Mouse (Mus musculus): ENCODE results near the gene Dag1. TPM values are rescaled to one million over a fixed set of nuclear protein-coding genes. Genes with fewer than 3 reads are reported as not detected.

The Dag1 gene
- 48.3 TPM for polyA plus RNA-seq (2014; fragmentation: Illumina TruSeq; extraction: RNeasy Lipid Tissue Mini Kit (QIAGEN cat#74804); ENCODE audit: insufficient read depth, low read depth, low replicate concordance)

DNA sequence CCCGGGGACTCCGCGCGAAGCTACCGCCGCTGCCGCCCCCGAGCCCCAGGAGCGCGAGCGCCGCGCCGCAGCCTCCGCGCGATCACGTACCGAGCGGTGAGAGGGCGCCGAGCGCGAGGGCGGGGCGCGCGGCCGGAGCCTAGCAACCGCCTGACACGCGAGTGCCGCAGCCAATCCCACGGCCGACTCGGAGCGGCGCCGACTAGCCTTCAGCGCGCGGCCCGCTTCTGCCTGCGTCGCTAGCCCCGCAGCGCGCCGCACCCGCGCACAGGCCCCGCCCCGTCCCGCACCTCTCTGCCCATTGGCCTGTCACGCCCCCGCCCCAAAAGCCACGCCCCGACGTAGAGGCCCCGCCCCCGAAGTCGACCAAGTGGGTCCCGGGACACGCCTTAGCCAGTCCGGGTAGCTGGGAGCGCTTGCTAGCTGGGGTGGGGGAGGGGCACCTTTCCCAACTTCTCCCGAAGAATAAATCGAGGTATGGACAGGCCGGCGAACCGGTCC lies at the start of gene Dag1:
TSS of gene Dag1 (minus strand) at position 269 of the 501 bp plus-strand sequence.

DNA sequence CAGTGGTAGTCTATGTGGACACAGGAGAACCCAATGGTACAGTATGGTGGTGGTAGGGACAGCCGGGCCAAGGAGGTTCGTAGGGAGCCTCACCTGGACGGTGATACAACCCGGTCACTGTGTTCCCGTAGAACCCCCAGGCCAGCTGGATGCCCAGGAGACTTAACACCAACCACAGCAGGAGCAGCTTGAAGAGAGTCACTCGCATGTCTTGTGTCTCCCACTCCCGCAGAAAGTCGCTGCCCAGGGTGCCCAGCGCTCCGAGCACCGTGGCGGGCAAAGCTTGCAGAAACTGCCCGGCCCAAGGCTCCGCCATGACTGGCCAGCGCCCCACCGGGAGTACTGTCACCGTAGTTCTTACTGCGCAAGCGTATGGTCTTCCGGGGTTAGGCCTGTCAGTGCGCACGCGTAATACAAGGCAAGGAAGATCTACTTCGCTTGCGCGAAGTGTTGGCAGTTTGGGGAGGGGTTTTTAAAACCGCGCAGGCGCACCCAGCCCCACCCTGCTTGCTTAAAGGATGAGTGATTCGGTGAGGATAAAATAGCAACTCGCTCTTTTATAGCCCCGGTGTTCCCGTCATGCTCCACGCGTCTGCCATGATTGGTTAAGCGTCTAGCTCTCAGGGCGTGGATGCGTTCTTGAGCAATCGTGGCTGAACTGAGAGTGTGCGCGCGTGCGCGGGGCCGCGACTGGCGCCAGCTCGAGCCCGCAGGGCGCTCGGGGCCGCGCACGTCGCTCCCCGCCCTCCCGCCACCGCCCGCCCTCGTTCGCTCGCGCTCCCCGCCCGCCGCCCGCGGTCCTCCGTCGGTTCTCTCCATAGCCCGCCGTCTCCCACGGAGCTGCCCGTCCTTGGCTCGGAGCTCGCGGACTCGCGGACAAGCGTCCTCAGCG lies 42.1 kb upstream of the Dag1 start, which contains the start of the genes Rhoa and Tcta:
TSS of gene Rhoa (plus strand) at position 501 of the 892 bp plus-strand sequence.
TSS of gene Tcta (minus strand) at position 532 of the 892 bp plus-strand sequence.

DNA sequence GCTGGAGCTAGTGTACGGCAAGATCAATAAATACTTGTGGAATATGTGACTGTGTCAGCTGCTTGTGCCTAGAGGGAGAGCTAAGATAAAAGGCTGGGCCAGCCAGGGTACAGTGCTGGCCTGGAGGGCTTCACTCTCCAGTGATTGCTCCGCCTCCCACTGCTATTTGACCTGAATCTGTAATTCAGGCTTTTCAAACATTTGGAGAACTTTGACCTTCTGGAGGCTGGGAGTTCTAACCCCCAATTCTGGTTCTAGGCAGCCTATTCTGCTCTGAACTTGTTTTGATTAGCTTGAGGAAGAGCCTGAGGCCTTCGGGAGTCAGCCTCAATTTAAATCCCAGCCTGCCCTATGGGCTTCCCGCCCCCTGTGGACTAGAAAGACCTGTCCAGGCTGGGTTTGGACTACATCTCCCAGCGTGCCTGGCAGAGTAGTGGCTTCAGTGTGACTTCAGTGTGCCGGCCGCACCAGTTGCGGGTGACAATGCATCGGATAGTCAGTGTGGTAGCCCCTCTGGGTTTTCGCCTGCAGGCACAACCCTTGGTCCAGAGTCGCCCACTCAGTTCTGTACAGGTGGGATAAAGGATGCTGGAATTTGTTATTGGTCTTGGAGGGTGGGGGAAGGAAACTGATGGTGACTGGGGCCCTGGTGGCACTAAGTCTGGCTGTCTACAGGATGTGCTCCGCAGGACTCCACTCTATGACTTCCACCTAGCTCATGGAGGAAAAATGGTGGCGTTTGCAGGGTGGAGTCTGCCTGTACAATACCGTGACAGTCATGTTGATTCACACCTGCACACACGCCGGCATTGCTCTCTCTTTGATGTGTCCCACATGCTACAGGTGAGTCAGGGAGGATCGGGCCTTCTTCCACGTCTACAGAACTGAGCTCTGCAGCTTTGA lies 32.9 kb upstream of the Dag1 start, which contains the start of gene Amt:
TSS of gene Amt (plus strand) at position 401 of the 903 bp plus-strand sequence.

DNA sequence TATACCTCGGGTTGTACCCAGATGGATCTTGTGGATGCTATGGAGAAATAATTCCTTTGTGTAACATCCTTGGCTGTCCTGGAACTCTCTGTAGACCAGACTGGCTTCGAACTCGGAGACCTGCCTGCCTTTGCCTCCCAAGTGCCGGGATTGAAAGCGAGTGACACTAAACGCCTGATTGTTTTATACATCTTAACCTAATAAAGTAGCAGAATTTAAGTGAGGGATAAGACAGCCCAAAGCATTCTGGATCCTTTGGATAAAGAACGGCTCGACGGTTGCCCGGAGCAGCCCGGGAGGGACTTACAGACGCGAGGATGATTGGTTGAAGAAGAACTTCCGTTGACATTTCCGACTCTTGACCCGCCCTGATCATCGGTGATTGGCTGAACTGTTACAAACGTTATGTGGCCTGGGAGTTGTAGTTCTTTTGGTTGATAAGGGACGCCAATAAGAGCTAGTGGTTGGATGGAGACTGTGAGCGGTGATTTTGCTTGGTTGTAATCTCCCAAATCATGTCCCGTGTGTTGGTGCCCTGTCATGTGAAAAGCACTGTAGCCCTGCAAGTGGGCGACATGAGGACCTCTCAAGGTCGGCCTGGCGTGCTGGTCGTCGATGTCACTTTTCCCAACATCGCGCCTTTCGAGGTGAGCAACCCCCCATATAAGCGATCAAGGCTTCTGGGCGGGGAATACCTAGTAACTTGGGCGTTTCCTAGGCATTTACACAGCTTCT lies 26.4 kb upstream of the Dag1 start, which contains the start of gene Nicn1:
TSS of gene Nicn1 (plus strand) at position 414 of the 735 bp plus-strand sequence.

DNA sequence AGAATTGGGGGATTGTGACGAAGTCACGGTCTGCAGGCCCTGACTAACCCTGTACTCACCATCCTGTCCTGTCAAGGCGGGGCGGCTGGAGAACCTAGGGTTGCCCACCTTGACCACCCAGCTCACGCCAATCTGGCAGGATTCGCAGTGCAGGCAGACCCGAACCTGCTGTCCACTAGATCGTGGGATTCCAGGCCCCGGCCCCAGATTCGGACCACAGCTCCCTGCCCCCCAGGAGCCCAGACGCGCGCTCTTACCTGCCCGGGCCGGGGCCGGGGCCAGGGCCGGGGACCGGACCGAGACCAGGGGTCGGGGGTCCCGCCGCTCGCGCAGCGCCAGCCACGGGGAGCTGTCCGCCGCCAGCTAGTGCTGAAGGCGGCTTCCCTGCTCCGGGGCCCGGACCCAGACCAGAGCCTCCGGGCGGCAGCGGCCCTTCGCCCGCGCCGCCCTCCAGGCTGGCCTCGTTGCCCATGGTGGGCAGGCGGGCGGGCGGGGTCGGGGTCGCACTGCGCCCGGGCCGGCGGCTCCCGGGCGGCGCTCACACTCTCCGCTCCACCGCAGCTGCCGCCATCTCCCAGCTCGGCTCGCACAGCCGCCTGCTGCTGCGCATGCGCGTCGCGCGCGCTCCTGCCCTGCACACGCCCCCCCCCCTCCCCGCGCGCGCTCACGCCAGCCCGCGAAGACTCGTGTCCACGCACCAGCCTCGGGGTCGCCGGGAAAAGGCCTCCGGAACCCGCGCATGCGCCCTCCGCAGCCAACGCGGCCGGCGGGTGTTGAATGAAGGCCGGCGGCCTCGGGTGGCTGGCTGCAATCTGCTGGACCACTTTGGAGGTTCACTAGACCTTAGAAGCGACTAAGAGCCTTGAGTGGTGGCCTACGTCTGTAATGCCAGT lies 73.7 kb downstream of the Dag1 start, which contains the start of gene Bsn:
TSS of gene Bsn (minus strand) at position 598 of the 893 bp plus-strand sequence.

Other genes with a start within 250 kb of the Dag1 start
- gene Gmppb, start 214.7 kb downstream of the Dag1 start, polyA plus RNA-seq (2014; fragmentation: Illumina TruSeq; extraction: RNeasy Lipid Tissue Mini Kit (QIAGEN cat#74804); ENCODE audit: insufficient read depth, low read depth, low replicate concordance) = 29.0 TPM
- 0.90 TPM for gene Amigo3, start 210.8 kb downstream of the Dag1 start, polyA plus RNA-seq (2014; fragmentation: Illumina TruSeq; extraction: RNeasy Lipid Tissue Mini Kit (QIAGEN cat#74804); ENCODE audit: insufficient read depth, low read depth, low replicate concordance)
- gene Mst1, start 183.5 kb downstream of the Dag1 start, polyA plus RNA-seq (2014; fragmentation: Illumina TruSeq; extraction: RNeasy Lipid Tissue Mini Kit (QIAGEN cat#74804); ENCODE audit: insufficient read depth, low read depth, low replicate concordance) = 0.99 TPM
- gene Rnf123, start 180.6 kb downstream of the Dag1 start, polyA plus RNA-seq (2014; fragmentation: Illumina TruSeq; extraction: RNeasy Lipid Tissue Mini Kit (QIAGEN cat#74804); ENCODE audit: insufficient read depth, low read depth, low replicate concordance) = 18.4 TPM
- gene Apeh, start 169.4 kb downstream of the Dag1 start, polyA plus RNA-seq (2014; fragmentation: Illumina TruSeq; extraction: RNeasy Lipid Tissue Mini Kit (QIAGEN cat#74804); ENCODE audit: insufficient read depth, low read depth, low replicate concordance) = 37.5 TPM
- gene Bsn, start 73.6 kb downstream of the Dag1 start, polyA plus RNA-seq (2014; fragmentation: Illumina TruSeq; extraction: RNeasy Lipid Tissue Mini Kit (QIAGEN cat#74804); ENCODE audit: insufficient read depth, low read depth, low replicate concordance) = 0.09 TPM
- gene Nicn1, start 26.5 kb upstream of the Dag1 start, polyA plus RNA-seq (2014; fragmentation: Illumina TruSeq; extraction: RNeasy Lipid Tissue Mini Kit (QIAGEN cat#74804); ENCODE audit: insufficient read depth, low read depth, low replicate concordance) = 14.1 TPM
- 5.4 TPM for gene Amt, start 32.9 kb upstream of the Dag1 start, polyA plus RNA-seq (2014; fragmentation: Illumina TruSeq; extraction: RNeasy Lipid Tissue Mini Kit (QIAGEN cat#74804); ENCODE audit: insufficient read depth, low read depth, low replicate concordance)
- 388 TPM for gene Rhoa, start 42.2 kb upstream of the Dag1 start, polyA plus RNA-seq (2014; fragmentation: Illumina TruSeq; extraction: RNeasy Lipid Tissue Mini Kit (QIAGEN cat#74804); ENCODE audit: insufficient read depth, low read depth, low replicate concordance)
- gene Tcta, start 42.2 kb upstream of the Dag1 start, polyA plus RNA-seq (2014; fragmentation: Illumina TruSeq; extraction: RNeasy Lipid Tissue Mini Kit (QIAGEN cat#74804); ENCODE audit: insufficient read depth, low read depth, low replicate concordance) = 63.8 TPM
- gene Gpx1, start 74.9 kb upstream of the Dag1 start, polyA plus RNA-seq (2014; fragmentation: Illumina TruSeq; extraction: RNeasy Lipid Tissue Mini Kit (QIAGEN cat#74804); ENCODE audit: insufficient read depth, low read depth, low replicate concordance) = 781 TPM
- 62.5 TPM for gene Usp4, start 83.9 kb upstream of the Dag1 start, polyA plus RNA-seq (2014; fragmentation: Illumina TruSeq; extraction: RNeasy Lipid Tissue Mini Kit (QIAGEN cat#74804); ENCODE audit: insufficient read depth, low read depth, low replicate concordance)
- 0.82 TPM for gene 1700102P08Rik, start 128.8 kb upstream of the Dag1 start, polyA plus RNA-seq (2014; fragmentation: Illumina TruSeq; extraction: RNeasy Lipid Tissue Mini Kit (QIAGEN cat#74804); ENCODE audit: insufficient read depth, low read depth, low replicate concordance)
- gene Ccdc36, start 164.5 kb upstream of the Dag1 start, polyA plus RNA-seq (2014; fragmentation: Illumina TruSeq; extraction: RNeasy Lipid Tissue Mini Kit (QIAGEN cat#74804); ENCODE audit: insufficient read depth, low read depth, low replicate concordance) = not detected
- gene BC048562, start 172.5 kb upstream of the Dag1 start, polyA plus RNA-seq (2014; fragmentation: Illumina TruSeq; extraction: RNeasy Lipid Tissue Mini Kit (QIAGEN cat#74804); ENCODE audit: insufficient read depth, low read depth, low replicate concordance) = not detected
- gene Ccdc71, start 196.6 kb upstream of the Dag1 start, polyA plus RNA-seq (2014; fragmentation: Illumina TruSeq; extraction: RNeasy Lipid Tissue Mini Kit (QIAGEN cat#74804); ENCODE audit: insufficient read depth, low read depth, low replicate concordance) = 16.2 TPM
- gene Klhdc8b, start 197.6 kb upstream of the Dag1 start, polyA plus RNA-seq (2014; fragmentation: Illumina TruSeq; extraction: RNeasy Lipid Tissue Mini Kit (QIAGEN cat#74804); ENCODE audit: insufficient read depth, low read depth, low replicate concordance) = 27.7 TPM
- 37.0 TPM for gene Lamb2, start 215.8 kb upstream of the Dag1 start, polyA plus RNA-seq (2014; fragmentation: Illumina TruSeq; extraction: RNeasy Lipid Tissue Mini Kit (QIAGEN cat#74804); ENCODE audit: insufficient read depth, low read depth, low replicate concordance)
- 38.6 TPM for gene Usp19, start 226.6 kb upstream of the Dag1 start, polyA plus RNA-seq (2014; fragmentation: Illumina TruSeq; extraction: RNeasy Lipid Tissue Mini Kit (QIAGEN cat#74804); ENCODE audit: insufficient read depth, low read depth, low replicate concordance)
- gene Qars, start 243.7 kb upstream of the Dag1 start, polyA plus RNA-seq (2014; fragmentation: Illumina TruSeq; extraction: RNeasy Lipid Tissue Mini Kit (QIAGEN cat#74804); ENCODE audit: insufficient read depth, low read depth, low replicate concordance) = 46.7 TPM

Measured in lung, adult 10 weeks (tissue).